Mouse (Mus musculus) cerebellum, adult 2 months (tissue): Measurements from ENCODE around the gene Rasa2. TPM values are rescaled to one million over a fixed set of nuclear protein-coding genes. Genes with fewer than 3 reads are reported as not detected.

ENCODE experiments used
- DNase-seq, 2 experiments: peaks; one replicate each; pipeline ENCODE4 v3.0.0; 2021
- H3K27ac ChIP-seq: fragments of 200-500 bp; 2 replicates; pipeline ENCODE4 v1.5.1; 2012; ENCODE audit warnings: low read length, control low read depth, inconsistent platforms; ENCODE audit not compliant: insufficient read depth
- H3K27me3 ChIP-seq: fragments of 200-500 bp; 2 replicates; pipeline ENCODE4 v1.6.1; 2012; ENCODE audit warnings: inconsistent platforms, mild to moderate bottlenecking, low read length, moderate library complexity; ENCODE audit not compliant: control insufficient read depth, insufficient read depth
- H3K4me1 ChIP-seq: fragments of 200-500 bp; 2 replicates; pipeline ENCODE4 v1.6.1; 2011; ENCODE audit warnings: low read length; ENCODE audit not compliant: control insufficient read depth, insufficient read depth
- H3K4me3 ChIP-seq: fragments of 200-500 bp; replicated peaks from 2 replicates; pipeline ENCODE3; 2011; ENCODE audit warnings: mild to moderate bottlenecking, low read depth, low read length, control low read depth; ENCODE audit not compliant: insufficient read depth
- CTCF ChIP-seq: fragments of 200-500 bp; IDR thresholded peaks from 2 replicates; pipeline ENCODE4 v1.5.1; 2011; ENCODE audit warnings: low read depth, mild to moderate bottlenecking, control low read depth, low read length, moderate library complexity, borderline replicate concordance; ENCODE audit not compliant: insufficient read depth
- POLR2A ChIP-seq: fragments of 200-500 bp; IDR thresholded peaks from 2 replicates; pipeline ENCODE4 v1.6.1; 2011; ENCODE audit warnings: low read length, control low read depth, borderline replicate concordance; ENCODE audit not compliant: insufficient read depth
- WGBS: fragments of 180-500 bp; shearing (Covaris S2); methylation state at CpG from one replicate; pipeline ENCODE4 v1.1.7; 2018; 5-methylcytosine and 5-hydroxymethylcytosine counted together
- polyA plus RNA-seq: library from polyadenylated mRNA; depleted of rRNA; stranded (reverse); fragments of >200 nt; gene quantifications from 2 replicates; pipeline ENCODE4 v1.2.3, GENCODE M21; 2012

Rasa2 gene
- polyA plus RNA-seq, 1 experiment = 8.3 TPM

GRCm38 (mm10) chr9:96671249-96671648, 39.8 kb upstream of the Rasa2 start:
- DNase-seq = peak in 1 of 2 experiments; percentile 9
- Histone ChIP-seq H3K27me3 (no peaks in the 10 kb centered on the region), H3K27ac (no peak overlapping the region), H3K4me3 (no peak overlapping the region), H3K4me1 (no peaks in the 10 kb centered on the region)
- TF ChIP-seq CTCF (no peak), POLR2A (no peak)
- 95% methylated on average over 12 of the region's 12 CpGs for WGBS

- TF ChIP-seq POLR2A = peak; percentile 87; the same call in 1 of the 2 replicates
- peak; percentile 93 for TF ChIP-seq CTCF
- 1% methylated on average over 15 of the region's 15 CpGs for WGBS
- Histone ChIP-seq H3K27ac (peak overlapping the region; percentile 14; the same call in 1 of the 2 replicates), H3K27me3 (no peaks in the 10 kb centered on the region), H3K4me1 (no peaks in the 10 kb centered on the region), H3K4me3 (peak overlapping the region; percentile 57)
- peak; percentile 96 to 97 for DNase-seq
Observed at GRCm38 (mm10) chr9:96669877-96670276, 38.5 kb upstream of the Rasa2 start.

- TF ChIP-seq CTCF = peak; percentile 93
- no peak for TF ChIP-seq POLR2A
- Histone ChIP-seq H3K4me1 (no peaks in the 10 kb centered on the region), H3K4me3 (no peak overlapping the region), H3K27ac (no peak overlapping the region), H3K27me3 (no peaks in the 10 kb centered on the region)
- peak; percentile 75 for DNase-seq
- 52% methylated on average over 5 of the region's 5 CpGs for WGBS
Observed at GRCm38 (mm10) chr9:96668628-96669027, 37.2 kb upstream of the Rasa2 start.

- no peak overlapping the region; the same call in 1 of the 2 replicates for H3K27ac ChIP-seq
- H3K27me3 ChIP-seq = no peaks in the 10 kb centered on the region
- WGBS = 43% methylated on average over 10 of the region's 10 CpGs
- TF ChIP-seq CTCF = no peak
- TF ChIP-seq POLR2A = no peak
- no peak overlapping the region for H3K4me3 ChIP-seq
- peak in 1 of 2 experiments; percentile 33 for DNase-seq
- H3K4me1 ChIP-seq = no peaks in the 10 kb centered on the region
Observed at GRCm38 (mm10) chr9:96660510-96661244, 29.3 kb upstream of the Rasa2 start.

- TF ChIP-seq POLR2A (no peak), CTCF (no peak)
- Histone ChIP-seq H3K4me1 (no peaks in the 10 kb centered on the region), H3K4me3 (no peak overlapping the region), H3K27me3 (no peaks in the 10 kb centered on the region), H3K27ac (no peak overlapping the region)
- DNase-seq = no peak
- 86% methylated on average over 2 of the region's 2 CpGs for WGBS
Observed at GRCm38 (mm10) chr9:96659801-96660200, 28.4 kb upstream of the Rasa2 start.

GRCm38 (mm10) chr9:96653538-96653937, 22.1 kb upstream of the Rasa2 start:
- no peak for DNase-seq
- Histone ChIP-seq H3K4me1 (peaks cover 9% of the 10 kb centered on the region; the same call in 1 of the 2 replicates), H3K4me3 (no peak overlapping the region), H3K27me3 (no peaks in the 10 kb centered on the region), H3K27ac (no peak overlapping the region)
- WGBS = 63% methylated on average over 4 of the region's 4 CpGs
- TF ChIP-seq CTCF (no peak), POLR2A (no peak)

GRCm38 (mm10) chr9:96652763-96653162, 21.3 kb upstream of the Rasa2 start:
- 61% methylated on average over 6 of the region's 6 CpGs for WGBS
- H3K4me3 ChIP-seq = no peak overlapping the region
- TF ChIP-seq POLR2A (no peak), CTCF (no peak; the same call in 1 of the 2 replicates)
- no peak for DNase-seq
- peaks cover 9% of the 10 kb centered on the region; the same call in 1 of the 2 replicates for H3K4me1 ChIP-seq
- no peak overlapping the region for H3K27ac ChIP-seq
- no peaks in the 10 kb centered on the region for H3K27me3 ChIP-seq

- no peak for DNase-seq
- Histone ChIP-seq H3K27ac (no peak overlapping the region), H3K27me3 (no peaks in the 10 kb centered on the region), H3K4me1 (peaks cover 9% of the 10 kb centered on the region; the same call in 1 of the 2 replicates), H3K4me3 (no peak overlapping the region)
- no peak for TF ChIP-seq POLR2A
- TF ChIP-seq CTCF = no peak
- 94% methylated on average over 7 of the region's 7 CpGs for WGBS
Observed at GRCm38 (mm10) chr9:96650807-96651206, 19.4 kb upstream of the Rasa2 start.
